Mouse (Mus musculus) ovary, adult 2 months (tissue): Measurements from ENCODE around the gene Dnaaf5. TPM values are rescaled to one million over a fixed set of nuclear protein-coding genes. Genes with fewer than 3 reads are reported as not detected.

Source experiments
- polyA plus RNA-seq: library from polyadenylated mRNA; depleted of rRNA; stranded (reverse); fragments of >200 nt; gene quantifications from 2 replicates; pipeline ENCODE4 v1.2.3, GENCODE M21; 2012; rRNA removed

Gene Dnaaf5
- 40.9 and 59.5 TPM in 2 replicates for polyA plus RNA-seq

GRCm38 (mm10) chr5:139149681-139150602 is at the start of gene Dnaaf5, which contains the start of gene Prkar1b:
Dnaaf5 (plus strand) TSS chr5:139150223.
Prkar1b (minus strand) TSS chr5:139150001.

GRCm38 (mm10) chr5:139199995-139200769 is 50.2 kb downstream of the Dnaaf5 start, which contains the start of gene Sun1:
Sun1 (plus strand) TSS chr5:139200637.

Other genes starting within 250 kb of the Dnaaf5 start
- 36.0 and 48.9 TPM in 2 replicates for gene Pdgfa, start 152.9 kb upstream of the Dnaaf5 start, polyA plus RNA-seq
- gene Prkar1b, start 222 bp upstream of the Dnaaf5 start, polyA plus RNA-seq = 23.6 and 25.0 TPM in 2 replicates
- gene Sun1, start 50.4 kb downstream of the Dnaaf5 start, polyA plus RNA-seq = 56.8 and 64.1 TPM in 2 replicates
- 306 and 544 TPM in 2 replicates for gene Get4, start 102.1 kb downstream of the Dnaaf5 start, polyA plus RNA-seq
- gene Adap1, start 175.4 kb downstream of the Dnaaf5 start, polyA plus RNA-seq = 6.9 and 7.4 TPM in 2 replicates
- gene Cox19, start 201.2 kb downstream of the Dnaaf5 start, polyA plus RNA-seq = 56.4 and 75.0 TPM in 2 replicates
- 0.50 and 1.6 TPM in 2 replicates for gene Cyp2w1, start 202.4 kb downstream of the Dnaaf5 start, polyA plus RNA-seq
- gene Gpr146, start 227.5 kb downstream of the Dnaaf5 start, polyA plus RNA-seq = 30.7 and 31.7 TPM in 2 replicates